Comparison of ENCODE assay signal across 15 mouse cellular contexts in genomic region chr13:79277714-79278113, GRCm38 (mm10).
DNase-seq lines count a peak whose midpoint lies in the region; ATAC-seq lines count a peak whose summit lies in the region.
"Had no signal": no experiment of that assay in that cellular context is flagged by ENCODE, and none has a peak within 500 bp of the region (broad histone marks: within the 10 kb centered on the region; RNA-seq: fewer than 3 reads in every experiment).

No protein-coding gene starts in this region.

- H3K36me3 ChIP-seq in hindbrain, embryonic 11.5 days (ENCODE audit: control insufficient read depth, insufficient read depth, low read length): no peaks in the 10 kb centered on the region
- H3K36me3 ChIP-seq in midbrain, embryonic 14.5 days (ENCODE audit: control insufficient read depth, insufficient read depth, low read length): no peaks in the 10 kb centered on the region
- no peaks in the 10 kb centered on the region for H3K36me3 ChIP-seq in liver, embryonic 11.5 days (ENCODE audit: control insufficient read depth, insufficient read depth, low read length)
- H3K36me3 ChIP-seq: heart, embryonic 12.5 days; liver, embryonic 13.5 days had no signal

- H3K4me1 ChIP-seq in hindbrain, embryonic 11.5 days (replicated peaks; ENCODE audit: control insufficient read depth, insufficient read depth, low read length): no peaks in the 10 kb centered on the region
- peaks cover 8% of the 10 kb centered on the region for H3K4me1 ChIP-seq in midbrain, embryonic 14.5 days (ENCODE audit: control insufficient read depth, insufficient read depth, low read length)
- no peaks in the 10 kb centered on the region for H3K4me1 ChIP-seq in liver, embryonic 11.5 days (replicated peaks; ENCODE audit: control insufficient read depth, insufficient read depth, low read length)
- H3K4me1 ChIP-seq: heart, embryonic 12.5 days; liver, embryonic 13.5 days had no signal

- H3K4me2 ChIP-seq in hindbrain, embryonic 11.5 days (replicated peaks; ENCODE audit: low read depth, low read length): no peak overlapping the region
- H3K4me2 ChIP-seq in midbrain, embryonic 14.5 days (ENCODE audit: low read length): peak overlapping the region; percentile 42
- H3K4me2 ChIP-seq in liver, embryonic 11.5 days: no peak overlapping the region
- H3K4me2 ChIP-seq: heart, embryonic 12.5 days; liver, embryonic 13.5 days had no signal

- H3K4me3 ChIP-seq in hindbrain, embryonic 11.5 days (ENCODE audit: low read depth, low read length): no peak overlapping the region
- no peak overlapping the region for H3K4me3 ChIP-seq in midbrain, embryonic 14.5 days (replicated peaks; ENCODE audit: low read depth, low read length)
- no peak overlapping the region for H3K4me3 ChIP-seq in liver, embryonic 11.5 days (ENCODE audit: low read depth, low read length)
- H3K4me3 ChIP-seq: heart, embryonic 12.5 days; left cerebral cortex, adult 2 months; liver, embryonic 13.5 days had no signal

- H3K9me3 ChIP-seq in hindbrain, embryonic 11.5 days (ENCODE audit: control insufficient read depth, low read length): no peaks in the 10 kb centered on the region
- H3K9me3 ChIP-seq in midbrain, embryonic 14.5 days (ENCODE audit: control insufficient read depth, low read length): no peaks in the 10 kb centered on the region
- no peaks in the 10 kb centered on the region for H3K9me3 ChIP-seq in liver, embryonic 11.5 days (ENCODE audit: control insufficient read depth, low read length)
- H3K9me3 ChIP-seq: heart, embryonic 12.5 days; liver, embryonic 13.5 days had no signal

- WGBS in hindbrain, embryonic 11.5 days: 41% methylated on average over 6 of the region's 6 CpGs
- WGBS in midbrain, embryonic 14.5 days: 14% methylated on average over 6 of the region's 6 CpGs
- WGBS in liver, embryonic 11.5 days: 49% methylated on average over 6 of the region's 6 CpGs

- H3K27ac ChIP-seq in hindbrain, embryonic 11.5 days (ENCODE audit: low read depth, low read length): no peak overlapping the region
- peak overlapping the region; percentile 9; the same call in 1 of the 2 replicates for H3K27ac ChIP-seq in midbrain, embryonic 14.5 days (replicated peaks; ENCODE audit: low read depth, low read length)
- H3K27ac ChIP-seq in liver, embryonic 11.5 days (ENCODE audit: low read depth, low read length): no peak overlapping the region
- H3K27ac ChIP-seq: left cerebral cortex, adult 2 months; liver, embryonic 13.5 days had no signal

- H3K9ac ChIP-seq in hindbrain, embryonic 11.5 days (ENCODE audit: low read depth, low read length): no peak overlapping the region
- no peak overlapping the region for H3K9ac ChIP-seq in midbrain, embryonic 14.5 days (replicated peaks; ENCODE audit: low read length)
- H3K9ac ChIP-seq in liver, embryonic 11.5 days (ENCODE audit: low read depth, low read length): no peak overlapping the region
- H3K9ac ChIP-seq: heart, embryonic 12.5 days; liver, embryonic 13.5 days had no signal

- peak; percentile 2 for DNase-seq in 3T3-L1 (ENCODE audit: low read depth, low spot score)
- DNase-seq in brain, adult 2 months (ENCODE audit: low read depth, low spot score): peak; percentile 7
- peak; percentile 29 for DNase-seq in hindbrain, embryonic 11.5 days (ENCODE audit: low spot score)
- peak; percentile 67 for DNase-seq in midbrain, embryonic 14.5 days
- no peak for DNase-seq in liver, embryonic 11.5 days (ENCODE audit: low spot score)
- no peak for DNase-seq in left cerebral cortex, postnatal 36 days (ENCODE audit: low spot score in 2 of 2)
- no peak for DNase-seq in gastrocnemius, postnatal 36 days
- DNase-seq: adrenal gland, postnatal 36 days; cerebellum, adult 11-12 months; kidney, postnatal 36 days; liver, embryonic 13.5 days; right cerebral cortex, postnatal 14 days; thymus, postnatal 25 days had no signal

- intact Hi-C loops in left cerebral cortex, postnatal 36 days (cut with DNase I): no loop called here
- intact Hi-C loops in gastrocnemius, postnatal 36 days (cut with DNase I): no loop called here

- no peaks in the 10 kb centered on the region for H3K27me3 ChIP-seq in hindbrain, embryonic 11.5 days (ENCODE audit: control insufficient read depth, insufficient read depth, low read length)
- no peaks in the 10 kb centered on the region for H3K27me3 ChIP-seq in midbrain, embryonic 14.5 days (ENCODE audit: control insufficient read depth, insufficient read depth, low read length)
- no peaks in the 10 kb centered on the region for H3K27me3 ChIP-seq in liver, embryonic 11.5 days (replicated peaks; ENCODE audit: control insufficient read depth, insufficient read depth, low read length)
- H3K27me3 ChIP-seq: heart, embryonic 12.5 days; liver, embryonic 13.5 days had no signal

- ATAC-seq in hindbrain, embryonic 11.5 days (ENCODE audit: low FRiP score): peak; percentile 59
- ATAC-seq in midbrain, embryonic 14.5 days (ENCODE audit: low FRiP score, low TSS enrichment): peak; percentile 75; the same call in 1 of the 2 replicates
- ATAC-seq in liver, embryonic 11.5 days (replicated peaks; ENCODE audit: low FRiP score): no peak

Comparison
In these comparisons a context has a peak if more than half of its experiments do, and no peak if none do; other contexts are left out.
1. DNase-seq: peak in 3T3-L1 (single experiment), brain, adult 2 months (single experiment), hindbrain, embryonic 11.5 days (single experiment) and midbrain, embryonic 14.5 days (single experiment); none in liver, embryonic 11.5 days (single experiment), left cerebral cortex, postnatal 36 days (0 of 2) and gastrocnemius, postnatal 36 days (0 of 2).